Mouse (Mus musculus) ovary, postnatal 10 days (tissue): ENCODE results near the gene Alg14.

Source experiments
- DNase-seq: peaks from one replicate; pipeline ENCODE4 v3.0.0; 2022; ENCODE audit warnings: low spot score

The Alg14 gene

GRCm38 (mm10) chr3:121407417-121407816 lies 115.8 kb downstream of the Alg14 start:
- no peak for DNase-seq

DNA sequence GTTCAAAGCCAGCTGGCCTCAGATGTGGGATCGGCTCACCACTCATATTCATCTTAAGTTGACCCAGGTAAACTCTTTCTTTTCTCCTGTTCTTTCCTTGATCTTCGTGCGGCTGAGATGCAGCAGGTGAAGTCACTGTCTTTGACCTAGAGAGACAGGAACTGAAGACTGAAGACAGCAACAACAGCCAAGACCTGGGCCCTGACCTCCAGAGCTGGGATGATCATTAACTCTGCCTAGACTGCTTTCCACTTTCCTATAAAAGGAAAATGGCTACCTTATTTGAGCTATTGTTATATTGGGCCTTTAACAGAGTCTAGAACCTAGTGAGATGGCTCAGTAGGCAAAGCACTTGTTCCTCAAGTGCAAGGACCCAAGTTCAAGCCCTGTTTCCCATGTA lies 116.8 kb downstream of the Alg14 start:
- no peak for DNase-seq

- DNase-seq = no peak
These were observed 119.9 kb downstream of the Alg14 start for GRCm38 (mm10) chr3:121411450-121411849.
